In the genomic region with DNA sequence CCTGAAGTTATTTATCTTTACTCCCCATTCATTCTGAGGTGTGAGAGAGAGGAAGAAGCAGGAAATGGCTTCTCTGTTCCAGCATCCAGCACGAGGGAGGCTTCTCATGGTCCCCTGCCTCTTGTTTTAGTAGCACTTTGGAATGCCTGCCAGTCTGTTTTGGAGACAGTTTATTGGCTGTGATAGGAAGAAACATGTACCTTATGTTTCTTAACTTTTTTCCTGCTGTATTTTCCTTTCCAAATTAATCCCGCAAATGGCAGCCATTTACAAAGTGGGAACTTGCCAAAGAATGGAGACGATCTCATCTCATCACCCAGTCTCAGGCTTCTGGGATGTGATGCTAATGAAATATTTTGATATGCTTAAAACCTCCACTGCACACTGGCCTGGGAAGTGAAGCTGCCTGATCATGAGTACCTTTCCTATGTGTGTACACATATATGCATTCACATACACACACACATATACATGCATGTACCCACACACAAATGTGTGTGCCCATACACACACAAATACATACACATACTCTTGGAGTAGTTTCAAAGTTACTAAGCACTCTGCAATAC, we compare ENCODE assay signal across 21 mouse cellular contexts.
DNase-seq lines count a peak whose midpoint lies in the region; ATAC-seq and TF ChIP-seq lines count a peak whose summit lies in the region.
"Had no signal": no experiment of that assay in that cellular context is flagged by ENCODE, and none has a peak within 500 bp of the region (broad histone marks: within the 10 kb centered on the region; RNA-seq: fewer than 3 reads in every experiment).

No protein-coding gene starts in this region.

- DNase-seq in forebrain, embryonic 14.5 days (ENCODE audit: low spot score): peak; percentile 65
- DNase-seq in forebrain, embryonic 10.5 days (ENCODE audit: extremely low spot score, low spot score): no peak
- DNase-seq in brain, embryonic 14.5 days (ENCODE audit: low read depth): peak; percentile 73
- DNase-seq in brain, embryonic 18.5 days (ENCODE audit: low read depth, low spot score): peak; percentile 45
- DNase-seq in forebrain, postnatal 0 days: peak; percentile 69
- DNase-seq in cerebellum, postnatal 4 days (ENCODE audit: low spot score in 2 of 2): no peak
- DNase-seq in embryo, embryonic 10 days (ENCODE audit: low spot score): no peak
- DNase-seq: adrenal gland, adult 2 months; adrenal gland, postnatal 10 days; adrenal gland, postnatal 25 days; cerebellum, adult 11 months; cerebellum, adult 18-20 months; cerebellum, adult 8-10 months; cerebellum, adult 9-11 months; cerebellum, postnatal 14 days; cerebellum, postnatal 36 days; embryo, embryonic 11 days; gastrocnemius, adult 2 months had no signal

- H3K9me3 ChIP-seq in forebrain, embryonic 14.5 days (replicated peaks; ENCODE audit: control insufficient read depth, low read length): no peaks in the 10 kb centered on the region
- no peaks in the 10 kb centered on the region for H3K9me3 ChIP-seq in forebrain, embryonic 10.5 days
- H3K9me3 ChIP-seq in forebrain, postnatal 0 days (ENCODE audit: low read length): no peaks in the 10 kb centered on the region
- H3K9me3 ChIP-seq: embryonic facial prominence, embryonic 13.5 days; embryonic facial prominence, embryonic 15.5 days had no signal

- no peak overlapping the region for H3K4me3 ChIP-seq in forebrain, embryonic 14.5 days (ENCODE audit: low read depth, low read length)
- H3K4me3 ChIP-seq in forebrain, embryonic 10.5 days: no peak overlapping the region
- H3K4me3 ChIP-seq in forebrain, postnatal 0 days (ENCODE audit: low read depth, low read length): no peak overlapping the region
- H3K4me3 ChIP-seq: embryonic facial prominence, embryonic 13.5 days; embryonic facial prominence, embryonic 15.5 days; erythroblast, embryonic 14.5 days; gastrocnemius, adult 2 months had no signal

- no peak overlapping the region for H3K9ac ChIP-seq in forebrain, embryonic 14.5 days (ENCODE audit: low read length)
- H3K9ac ChIP-seq in forebrain, postnatal 0 days: no peak overlapping the region
- H3K9ac ChIP-seq: embryonic facial prominence, embryonic 13.5 days; embryonic facial prominence, embryonic 15.5 days had no signal

- WGBS in forebrain, embryonic 14.5 days: 40% methylated on average over 3 of the region's 3 CpGs
- 83% methylated on average over 3 of the region's 3 CpGs for WGBS in forebrain, embryonic 10.5 days
- 37% methylated on average over 3 of the region's 3 CpGs for WGBS in forebrain, postnatal 0 days

- no peaks in the 10 kb centered on the region; the same call in 1 of the 2 replicates for H3K4me1 ChIP-seq in forebrain, embryonic 14.5 days (ENCODE audit: control insufficient read depth, insufficient read depth, low read length)
- H3K4me1 ChIP-seq in forebrain, embryonic 10.5 days: peaks cover 15% of the 10 kb centered on the region; the same call in 1 of the 2 replicates
- H3K4me1 ChIP-seq in forebrain, postnatal 0 days (ENCODE audit: insufficient read depth): 0 out of 2 replicates have a peak, but pooled peaks cover 3% of the 10 kb centered on the region
- H3K4me1 ChIP-seq: embryonic facial prominence, embryonic 13.5 days; embryonic facial prominence, embryonic 15.5 days had no signal

- no peak for TF ChIP-seq POLR2A in brain, embryonic 14.5 days (IDR thresholded peaks at IDR 0.05; ENCODE audit: borderline replicate concordance, extremely low read depth, insufficient read depth, insufficient read length, poor library complexity, severe bottlenecking)

- no peak overlapping the region for H3K4me2 ChIP-seq in forebrain, embryonic 14.5 days (ENCODE audit: low read length)
- H3K4me2 ChIP-seq in forebrain, postnatal 0 days (ENCODE audit: low read depth): no peak overlapping the region
- H3K4me2 ChIP-seq: embryonic facial prominence, embryonic 13.5 days; embryonic facial prominence, embryonic 15.5 days had no signal

- no peak overlapping the region for H3K27ac ChIP-seq in forebrain, embryonic 14.5 days (ENCODE audit: low read depth, low read length)
- H3K27ac ChIP-seq in forebrain, embryonic 10.5 days: no peak overlapping the region
- H3K27ac ChIP-seq in forebrain, postnatal 0 days (ENCODE audit: low read depth, low read length): no peak overlapping the region
- H3K27ac ChIP-seq: embryonic facial prominence, embryonic 13.5 days; embryonic facial prominence, embryonic 15.5 days; gastrocnemius, adult 2 months had no signal

- H3K27me3 ChIP-seq in forebrain, embryonic 14.5 days (replicated peaks; ENCODE audit: control insufficient read depth, insufficient read depth, low read length): no peaks in the 10 kb centered on the region
- H3K27me3 ChIP-seq in forebrain, embryonic 10.5 days (ENCODE audit: poor library complexity, severe bottlenecking): no peaks in the 10 kb centered on the region
- no peaks in the 10 kb centered on the region for H3K27me3 ChIP-seq in forebrain, postnatal 0 days (ENCODE audit: insufficient read depth, low read length)
- H3K27me3 ChIP-seq: embryonic facial prominence, embryonic 13.5 days; embryonic facial prominence, embryonic 15.5 days had no signal

- TF ChIP-seq CTCF in brain, embryonic 14.5 days (IDR thresholded peaks at IDR 0.05; ENCODE audit: borderline replicate concordance, extremely low read depth, insufficient read depth, insufficient read length): no peak
- no peak for TF ChIP-seq CTCF in forebrain, postnatal 0 days (IDR thresholded peaks at IDR 0.05; ENCODE audit: low read depth)

- H3K36me3 ChIP-seq in forebrain, embryonic 14.5 days (ENCODE audit: control insufficient read depth, insufficient read depth, low read length): no peaks in the 10 kb centered on the region
- no peaks in the 10 kb centered on the region for H3K36me3 ChIP-seq in forebrain, embryonic 10.5 days (replicated peaks)
- H3K36me3 ChIP-seq in forebrain, postnatal 0 days (ENCODE audit: insufficient read depth): no peaks in the 10 kb centered on the region
- H3K36me3 ChIP-seq: embryonic facial prominence, embryonic 13.5 days; embryonic facial prominence, embryonic 15.5 days had no signal

- peak; percentile 81; the same call in 1 of the 2 replicates for ATAC-seq in forebrain, embryonic 14.5 days
- ATAC-seq in forebrain, postnatal 0 days: peak; percentile 67

Comparison
In these comparisons a context has a peak if more than half of its experiments do, and no peak if none do; other contexts are left out.
1. DNase-seq: peak in forebrain, embryonic 14.5 days (single experiment), brain, embryonic 14.5 days (single experiment), brain, embryonic 18.5 days (single experiment) and forebrain, postnatal 0 days (single experiment); none in forebrain, embryonic 10.5 days (single experiment), cerebellum, postnatal 4 days (0 of 2) and embryo, embryonic 10 days (single experiment).